Mouse (Mus musculus): ENCODE measurements around the gene Slc38a11.

GRCm38 (mm10) chr2:65347367-65347766, 16.5 kb downstream of the Slc38a11 start:
- no peak for TF ChIP-seq USF1 (IDR thresholded peaks at IDR 0.05; ENCODE audit: low read depth, low read length)
- TF ChIP-seq ETS1 (conservative IDR thresholded peaks at IDR 0.05; ENCODE audit: low read depth, low read length) = no peak
- no peak for TF ChIP-seq NELFE (IDR thresholded peaks at IDR 0.05; ENCODE audit: low read depth, low read length)
- TF ChIP-seq HCFC1 (IDR thresholded peaks at IDR 0.05; ENCODE audit: low read depth, low read length) = no peak
- TF ChIP-seq EP300 (IDR thresholded peaks at IDR 0.05; ENCODE audit: low read length) = no peak
- no peak for TF ChIP-seq PAX5 (IDR thresholded peaks at IDR 0.05; ENCODE audit: low read length)
- no peak for TF ChIP-seq CTCF (conservative IDR thresholded peaks at IDR 0.05 in 1 of 2, IDR thresholded peaks at IDR 0.05 in 1 of 2; ENCODE audit: low read depth in 2 of 2, low read length in 2 of 2)
- no peak for TF ChIP-seq JUN (IDR thresholded peaks at IDR 0.05; ENCODE audit: insufficient read depth, low read depth, low read length)
- TF ChIP-seq MAZ (IDR thresholded peaks at IDR 0.05; ENCODE audit: low read depth, low read length) = no peak
- TF ChIP-seq POLR2A (IDR thresholded peaks at IDR 0.05; ENCODE audit: low read depth, low read length) = no peak
- no peak for TF ChIP-seq TCF12 (IDR thresholded peaks at IDR 0.05; ENCODE audit: low read depth, low read length)
- TF ChIP-seq MYC (IDR thresholded peaks at IDR 0.05; ENCODE audit: low read depth, low read length) = no peak
- TF ChIP-seq POLR2AphosphoS2 (IDR thresholded peaks at IDR 0.05; ENCODE audit: low read depth, low read length) = no peak

All from CH12.LX (cell line).